Mouse (Mus musculus) frontal cortex, postnatal 36 days (tissue): ENCODE measurements around the gene Xrcc2.
"Not testable (repeated sequence)": the region's sequence is repeated elsewhere in the genome, so short reads cannot be mapped to it uniquely, and the experiment has no call there.

ENCODE experiments used
- DNase-seq, 2 experiments: peaks; one replicate each; pipeline ENCODE4 v3.0.0; 2022; ENCODE audit warnings: low spot score in 2 of 2

The Xrcc2 gene

GRCm38 (mm10) chr5:25705567-25706349 is at the start of gene Xrcc2:
TSS of gene Xrcc2 (minus strand) at chr5:25705825.
- DNase-seq, result peak; percentile 96 to 99

DNA sequence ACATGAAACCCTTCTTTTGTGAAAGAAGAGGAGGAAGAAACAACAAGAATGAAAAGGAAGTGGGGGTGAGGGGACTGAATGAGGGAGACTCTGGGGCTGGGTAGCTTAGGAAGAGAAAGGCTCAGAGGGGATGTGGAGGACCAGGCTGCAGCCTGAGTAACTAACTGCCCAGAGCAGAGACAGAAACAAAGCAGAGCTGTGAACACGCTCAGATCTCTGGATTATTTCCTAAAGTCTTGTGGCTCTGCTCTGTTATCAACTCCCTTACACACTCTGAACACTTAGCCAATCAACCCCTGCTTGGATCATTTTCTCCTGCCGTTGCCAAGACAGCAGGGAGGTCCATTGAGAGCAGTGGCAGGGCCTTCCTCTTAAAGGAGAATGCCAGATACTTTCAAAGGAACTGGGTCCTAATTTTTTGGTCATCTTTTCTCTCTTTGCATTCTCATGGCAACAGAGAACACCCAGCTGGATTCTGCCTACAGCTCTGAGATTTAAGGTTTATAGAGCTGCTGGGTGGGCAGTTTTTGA is 48.7 kb upstream of the Xrcc2 start:
- peak in 1 of 2 experiments; percentile 46 for DNase-seq

- DNase-seq, result no peak
These were observed 48.1 kb upstream of the Xrcc2 start for GRCm38 (mm10) chr5:25753556-25754235.

DNA sequence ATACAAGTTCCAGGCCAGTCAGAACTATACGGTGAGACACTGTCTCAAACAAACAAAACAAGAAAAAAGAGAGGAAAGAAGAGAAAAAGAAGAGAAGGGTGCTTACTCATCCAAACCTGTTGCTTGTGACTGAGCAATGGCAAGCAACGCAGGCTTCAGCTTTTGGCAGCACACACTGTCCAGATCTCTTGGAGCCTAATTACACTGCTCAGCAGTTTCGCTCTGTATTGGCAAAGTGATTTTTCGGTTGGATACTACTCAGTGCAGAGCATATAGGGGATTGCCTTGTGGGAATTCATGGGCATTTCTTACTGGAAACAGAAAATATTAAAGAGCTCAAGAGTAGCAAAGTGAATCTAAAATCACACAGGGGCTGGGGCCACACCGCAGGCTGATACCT is 47.2 kb upstream of the Xrcc2 start:
- no peak for DNase-seq

DNA sequence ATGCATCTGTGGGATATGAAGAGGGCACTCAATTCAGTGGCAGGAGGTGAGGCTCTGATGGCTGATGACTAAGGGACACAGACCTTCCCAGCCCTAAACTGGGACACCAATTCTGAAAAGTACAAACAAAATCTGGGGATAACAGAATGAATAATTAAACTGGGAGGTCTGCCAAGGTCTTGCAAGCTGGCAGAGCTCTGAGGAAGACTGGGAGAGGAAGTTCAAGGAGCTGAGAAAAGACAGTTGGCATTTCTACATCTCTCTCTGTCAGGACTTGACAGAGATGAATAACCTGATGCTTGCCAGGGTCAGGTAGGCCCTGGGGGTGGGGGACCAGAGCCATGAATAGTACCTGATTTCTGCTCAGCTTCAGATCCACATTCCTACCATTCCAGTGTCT is 45.9 kb upstream of the Xrcc2 start:
- DNase-seq, result no peak

GRCm38 (mm10) chr5:25748613-25749012 is 43.0 kb upstream of the Xrcc2 start:
- DNase-seq, result no peak

- DNase-seq, result no peak
These were observed 42.3 kb upstream of the Xrcc2 start for GRCm38 (mm10) chr5:25747904-25748303.

DNA sequence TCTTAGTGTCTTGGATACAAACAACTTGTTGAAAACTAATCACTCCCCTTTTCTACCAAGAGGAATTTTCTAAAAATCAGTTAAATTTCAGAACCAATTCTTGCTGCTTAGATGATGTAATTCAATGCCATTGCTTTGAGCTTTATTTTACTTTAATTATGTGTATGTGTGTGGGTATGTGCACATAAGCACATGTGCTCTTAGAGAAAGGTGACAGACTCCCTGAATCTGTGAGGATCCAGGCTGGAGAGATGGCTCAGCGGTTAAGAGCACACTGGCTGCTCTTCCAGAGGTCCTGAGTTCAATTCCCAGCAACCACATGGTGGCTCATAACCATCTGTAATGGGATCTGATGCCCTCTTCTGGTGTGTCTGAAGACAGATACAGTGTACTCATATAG is 33.3 kb upstream of the Xrcc2 start:
- DNase-seq, result not testable (repeated sequence)

GRCm38 (mm10) chr5:25738448-25738847 is 32.8 kb upstream of the Xrcc2 start:
- DNase-seq, result no peak

GRCm38 (mm10) chr5:25735861-25736260 is 30.2 kb upstream of the Xrcc2 start:
- peak; percentile 69 to 81 for DNase-seq

DNA sequence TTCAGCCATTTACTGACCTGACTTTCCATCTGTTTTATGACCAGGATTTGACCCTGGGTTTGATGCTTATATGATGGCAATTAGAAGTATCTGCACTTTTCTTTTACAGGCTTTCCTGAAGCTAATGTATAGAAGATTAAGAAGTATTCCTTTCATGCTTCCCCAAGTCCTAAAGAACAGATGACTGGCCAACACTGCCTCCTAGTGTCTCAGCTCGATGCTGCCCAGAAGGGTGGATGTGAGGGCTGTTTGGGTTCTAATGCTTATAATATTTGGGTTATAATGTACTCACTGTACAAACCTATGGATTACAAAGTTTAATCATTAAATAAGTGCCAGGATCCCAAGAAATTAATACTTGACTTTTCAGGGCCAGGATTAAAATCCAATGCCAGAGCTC is 28.7 kb upstream of the Xrcc2 start:
- peak in 1 of 2 experiments; percentile 50 for DNase-seq

DNA sequence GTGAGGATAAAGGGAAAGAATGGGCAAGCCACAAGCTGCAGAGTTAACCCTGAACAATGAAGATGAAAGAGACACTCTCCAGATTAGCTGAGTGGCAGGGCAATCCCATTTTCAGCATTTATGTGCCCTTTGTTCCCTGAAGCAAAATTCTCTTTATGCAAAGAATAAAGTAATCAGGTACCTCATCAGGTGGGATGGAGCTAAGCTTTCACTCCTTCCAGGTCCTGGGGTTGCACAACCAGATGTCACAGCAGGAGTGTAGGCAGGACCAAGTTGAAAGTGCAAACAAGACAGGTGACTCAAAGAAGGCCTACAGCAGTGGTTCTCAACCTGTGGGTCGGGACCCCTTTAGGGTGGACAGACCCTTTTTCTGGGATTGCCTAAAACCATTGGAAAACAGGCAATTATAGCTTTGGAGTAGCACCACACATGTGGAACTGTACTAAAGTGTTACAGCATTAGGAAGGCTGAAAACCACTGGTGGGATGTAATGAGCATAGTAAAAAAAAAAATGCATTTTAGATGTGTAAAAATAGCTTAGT is 18.6 kb upstream of the Xrcc2 start:
- DNase-seq, result no peak

- DNase-seq, result no peak
These were observed 17.4 kb upstream of the Xrcc2 start for GRCm38 (mm10) chr5:25723016-25723415.

DNA sequence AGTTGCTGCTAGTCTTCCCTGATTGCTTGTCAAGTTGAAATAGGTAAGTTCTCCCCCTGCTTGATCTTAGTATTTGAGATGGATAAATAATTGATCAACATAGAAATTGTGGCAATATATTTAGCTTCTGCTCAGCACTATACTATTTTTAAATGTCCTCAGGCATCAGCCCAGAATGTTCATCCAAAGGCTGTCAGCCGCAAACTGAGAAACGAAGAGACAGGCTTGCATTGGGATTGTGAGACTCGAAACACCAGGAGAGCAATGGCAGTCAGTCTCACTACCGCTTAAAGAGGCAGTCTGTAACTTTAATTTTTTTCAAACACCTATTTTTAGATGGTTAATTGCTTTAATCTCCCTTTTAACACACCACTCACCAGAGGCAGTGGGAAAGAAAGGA is 13.8 kb upstream of the Xrcc2 start:
- DNase-seq, result no peak

DNA sequence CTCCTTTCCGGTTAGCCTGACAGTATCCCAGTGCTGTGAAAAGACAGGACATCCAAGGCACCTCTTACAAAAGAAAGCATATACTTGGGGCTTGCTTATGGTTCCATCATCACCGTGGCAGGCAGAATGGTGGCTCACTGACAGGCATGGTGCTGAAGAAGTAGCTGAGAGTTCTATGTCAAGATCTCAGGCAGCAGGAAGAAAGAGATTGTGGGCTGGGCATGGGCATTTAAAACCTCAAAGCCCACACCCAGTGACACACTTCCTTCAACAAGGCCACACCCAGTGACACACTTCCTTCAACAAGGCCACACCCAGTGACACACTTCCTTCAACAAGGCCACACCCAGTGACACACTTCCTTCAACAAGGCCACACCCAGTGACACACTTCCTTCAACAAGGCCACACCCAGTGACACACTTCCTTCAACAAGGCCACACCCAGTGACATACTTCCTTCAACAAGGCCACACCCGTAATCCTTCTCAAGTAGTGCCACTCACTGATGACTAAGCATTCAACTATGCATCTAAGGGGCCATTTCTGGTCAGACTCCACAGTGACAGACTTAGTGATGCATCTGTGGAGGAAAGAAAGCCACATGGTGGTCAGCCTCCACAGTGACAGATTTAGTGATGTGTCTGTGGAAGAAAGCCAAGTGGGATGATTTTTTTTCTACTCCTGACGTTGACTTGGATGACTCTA is 7.5 kb upstream of the Xrcc2 start:
- DNase-seq, result not testable (repeated sequence)

DNA sequence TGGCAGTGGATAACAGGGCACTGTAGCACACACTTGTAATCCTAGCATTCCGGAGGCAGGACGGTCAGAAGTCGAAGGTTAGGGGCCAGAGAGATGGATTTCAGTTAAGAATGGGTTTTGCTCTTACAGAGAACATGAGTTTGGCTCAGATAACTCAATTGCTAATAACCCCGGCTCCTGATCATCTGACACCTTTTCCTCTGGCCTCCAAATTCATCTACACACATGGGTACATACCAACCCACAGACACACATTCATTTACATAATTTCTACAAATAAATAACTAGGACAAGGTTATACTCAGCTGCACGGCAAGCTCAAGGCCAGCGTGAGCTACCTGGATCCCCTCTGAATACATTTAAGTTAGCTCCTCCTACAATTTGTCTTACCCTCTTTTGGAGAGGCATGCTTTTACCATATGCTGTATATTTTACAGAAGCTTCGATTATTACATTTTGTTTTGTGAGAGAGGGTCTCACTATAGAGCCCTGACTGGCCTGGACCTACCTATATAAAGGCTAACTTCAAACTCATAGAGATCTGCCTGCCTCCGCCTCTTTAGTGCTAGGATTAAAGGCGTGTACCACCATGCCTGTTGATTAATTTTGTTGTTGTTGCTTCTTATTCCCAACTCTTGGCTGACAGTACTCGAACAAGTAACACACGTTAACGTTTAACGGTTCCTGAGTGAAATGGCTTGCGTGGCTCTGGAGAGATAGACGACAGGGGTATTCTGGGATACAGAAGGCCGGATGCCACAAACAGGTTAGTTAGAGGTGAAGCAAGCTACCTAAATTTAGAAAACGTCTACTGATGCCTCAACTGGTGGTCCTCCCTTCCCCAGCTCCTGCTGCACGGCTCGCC is 691 bp downstream of the Xrcc2 start:
- DNase-seq, result no peak

DNA sequence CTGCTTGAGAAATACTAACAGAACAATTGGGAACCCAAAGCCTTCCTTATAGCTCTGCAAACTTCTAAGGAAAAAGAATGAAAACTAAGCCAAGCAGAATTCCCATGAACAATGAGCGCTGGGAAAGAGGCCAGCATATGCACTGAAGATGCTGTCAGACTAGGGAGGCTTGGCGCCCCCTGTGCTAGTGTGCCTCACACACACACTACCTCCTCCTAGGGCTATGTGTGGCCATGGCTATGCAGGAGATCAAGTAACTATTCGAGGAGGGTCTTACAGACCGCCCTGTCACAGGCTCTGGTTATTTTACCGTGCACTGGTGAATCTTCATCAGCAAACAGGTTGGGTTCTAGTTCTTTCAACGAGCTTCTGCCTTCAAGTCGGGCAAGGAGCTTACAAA is 7.7 kb downstream of the Xrcc2 start:
- no peak for DNase-seq

DNA sequence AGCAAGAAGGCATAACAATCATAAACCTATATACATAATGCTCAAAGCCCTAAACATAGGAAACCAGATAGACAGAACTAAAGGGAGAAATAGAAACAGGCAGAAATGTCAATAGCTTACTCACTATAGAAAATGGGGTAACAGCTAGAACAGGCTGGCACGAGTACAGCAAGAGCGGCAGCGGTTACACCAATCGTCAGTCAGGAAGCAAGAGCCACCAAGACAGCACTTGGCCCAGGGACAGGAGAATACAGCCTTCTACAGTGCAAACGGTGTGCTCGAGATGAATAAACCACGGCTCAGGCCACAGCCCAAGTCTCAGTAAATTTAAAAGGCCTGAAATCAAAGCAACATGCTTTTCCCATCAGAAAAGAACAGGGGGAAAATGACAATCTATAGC is 9.4 kb downstream of the Xrcc2 start:
- no peak for DNase-seq

DNA sequence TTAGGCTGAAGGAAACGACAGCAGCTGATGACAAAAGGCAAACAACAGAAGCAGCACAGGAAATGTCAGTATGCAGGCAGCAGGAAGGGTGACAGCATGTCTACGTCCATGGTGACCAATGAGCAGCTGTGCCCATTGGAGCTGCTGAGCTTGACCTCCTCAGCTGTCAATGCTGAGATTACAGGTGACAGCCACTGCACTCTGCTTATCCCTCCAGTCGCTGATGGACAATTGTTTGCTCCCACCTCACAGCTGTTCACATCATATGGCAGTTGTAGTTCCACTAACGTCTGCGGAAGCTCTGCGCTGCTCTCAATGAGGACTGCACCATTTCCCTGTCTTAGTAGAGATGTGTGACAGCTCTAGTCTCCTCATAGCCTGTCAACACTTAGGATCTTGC is 9.8 kb downstream of the Xrcc2 start:
- no peak for DNase-seq

- DNase-seq, result no peak
These were observed 33.7 kb downstream of the Xrcc2 start for GRCm38 (mm10) chr5:25671696-25672520.
